10 mouse cellular contexts compared by ENCODE assay signal in the genomic region with DNA sequence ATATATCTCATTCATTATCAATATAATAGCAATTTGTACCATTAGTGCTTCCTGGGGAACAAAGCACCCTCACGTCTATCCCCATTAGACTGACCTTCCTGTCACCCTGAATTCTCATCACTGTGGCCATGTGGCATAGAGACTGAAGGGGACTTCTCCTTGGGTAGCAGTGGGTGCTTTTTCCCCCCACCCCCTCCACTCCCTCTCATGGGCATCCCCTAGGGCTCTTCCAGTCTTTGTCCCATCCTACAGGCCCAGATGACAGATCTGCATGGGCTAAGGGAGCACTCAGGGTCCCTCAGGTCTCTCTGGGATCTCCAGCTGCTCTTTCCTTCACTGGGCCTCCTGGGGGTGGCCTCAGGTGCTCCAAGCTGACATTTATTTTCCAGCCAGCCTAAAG.
DNase-seq lines count a peak whose midpoint lies in the region; ATAC-seq lines count a peak whose summit lies in the region.
"Had no signal": no experiment of that assay in that cellular context is flagged by ENCODE, and none has a peak within 500 bp of the region (broad histone marks: within the 10 kb centered on the region; RNA-seq: fewer than 3 reads in every experiment).

No protein-coding gene starts in this region.

- H3K4me3 ChIP-seq in neural tube, embryonic 11.5 days (ENCODE audit: low read depth, low read length), result no peak overlapping the region
- H3K4me3 ChIP-seq in forebrain, embryonic 16.5 days (replicated peaks; ENCODE audit: low read length), result no peak overlapping the region
- H3K4me3 ChIP-seq in midbrain, embryonic 13.5 days (replicated peaks), result no peak overlapping the region
- H3K4me3 ChIP-seq in liver, embryonic 11.5 days (ENCODE audit: low read depth, low read length), result no peak overlapping the region
- H3K4me3 ChIP-seq: embryonic facial prominence, embryonic 13.5 days had no signal

- no peaks in the 10 kb centered on the region for H3K9me3 ChIP-seq in neural tube, embryonic 11.5 days (ENCODE audit: control insufficient read depth, low read length)
- H3K9me3 ChIP-seq in forebrain, embryonic 16.5 days (ENCODE audit: control insufficient read depth, low read length), result no peaks in the 10 kb centered on the region
- no peaks in the 10 kb centered on the region for H3K9me3 ChIP-seq in midbrain, embryonic 13.5 days
- H3K9me3 ChIP-seq in liver, embryonic 11.5 days (ENCODE audit: control insufficient read depth, low read length), result no peaks in the 10 kb centered on the region
- H3K9me3 ChIP-seq: embryonic facial prominence, embryonic 13.5 days had no signal

- peak; percentile 45; the same call in 1 of the 2 replicates for ATAC-seq in neural tube, embryonic 11.5 days (ENCODE audit: insufficient read depth, low FRiP score, low TSS enrichment)
- ATAC-seq in forebrain, embryonic 16.5 days, result peak; percentile 61
- ATAC-seq in midbrain, embryonic 13.5 days, result peak; percentile 61
- no peak for ATAC-seq in granulocyte monocyte progenitor cell, adult 5-6 weeks (replicated peaks; ENCODE audit: poor library complexity, severe bottlenecking)
- ATAC-seq in liver, embryonic 11.5 days (replicated peaks; ENCODE audit: low FRiP score), result no peak

- H3K4me2 ChIP-seq in neural tube, embryonic 11.5 days (ENCODE audit: low read depth), result no peak overlapping the region
- no peak overlapping the region for H3K4me2 ChIP-seq in forebrain, embryonic 16.5 days (ENCODE audit: low read length)
- H3K4me2 ChIP-seq in midbrain, embryonic 13.5 days (replicated peaks), result no peak overlapping the region
- no peak overlapping the region for H3K4me2 ChIP-seq in liver, embryonic 11.5 days
- H3K4me2 ChIP-seq: embryonic facial prominence, embryonic 13.5 days had no signal

- 47% methylated on average over 1 of the region's 1 CpGs for WGBS in neural tube, embryonic 11.5 days
- 6% methylated on average over 1 of the region's 1 CpGs for WGBS in forebrain, embryonic 16.5 days
- WGBS in midbrain, embryonic 13.5 days, result 36% methylated on average over 1 of the region's 1 CpGs
- 70% methylated on average over 1 of the region's 1 CpGs for WGBS in liver, embryonic 11.5 days

- DNase-seq in neural tube, embryonic 11.5 days (ENCODE audit: low spot score), result no peak
- DNase-seq in neural tube, embryonic 10.5 days (ENCODE audit: extremely low spot score, low spot score), result no peak
- no peak for DNase-seq in frontal cortex, postnatal 36 days (ENCODE audit: low spot score in 2 of 2)
- DNase-seq in liver, embryonic 11.5 days (ENCODE audit: low spot score), result no peak
- DNase-seq: liver had no signal

- H3K27me3 ChIP-seq in neural tube, embryonic 11.5 days (ENCODE audit: control insufficient read depth, insufficient read depth, low read length), result no peaks in the 10 kb centered on the region
- H3K27me3 ChIP-seq in forebrain, embryonic 16.5 days (replicated peaks; ENCODE audit: control insufficient read depth, insufficient read depth, low read length), result no peaks in the 10 kb centered on the region
- H3K27me3 ChIP-seq in midbrain, embryonic 13.5 days, result no peaks in the 10 kb centered on the region
- H3K27me3 ChIP-seq in liver, embryonic 11.5 days (replicated peaks; ENCODE audit: control insufficient read depth, insufficient read depth, low read length), result no peaks in the 10 kb centered on the region
- H3K27me3 ChIP-seq: embryonic facial prominence, embryonic 13.5 days had no signal

- no peak overlapping the region for H3K27ac ChIP-seq in neural tube, embryonic 11.5 days (ENCODE audit: low read depth, low read length)
- peak overlapping the region; percentile 91 for H3K27ac ChIP-seq in forebrain, embryonic 16.5 days (ENCODE audit: low read length)
- H3K27ac ChIP-seq in midbrain, embryonic 13.5 days, result peak overlapping the region; percentile 86
- H3K27ac ChIP-seq in liver, embryonic 11.5 days (ENCODE audit: low read depth, low read length), result no peak overlapping the region
- H3K27ac ChIP-seq: embryonic facial prominence, embryonic 13.5 days; macrophage had no signal

- H3K9ac ChIP-seq in neural tube, embryonic 11.5 days (ENCODE audit: low read length), result no peak overlapping the region
- no peak overlapping the region for H3K9ac ChIP-seq in forebrain, embryonic 16.5 days (replicated peaks; ENCODE audit: low read depth, low read length)
- no peak overlapping the region for H3K9ac ChIP-seq in midbrain, embryonic 13.5 days (replicated peaks)
- H3K9ac ChIP-seq in liver, embryonic 11.5 days (ENCODE audit: low read depth, low read length), result no peak overlapping the region
- H3K9ac ChIP-seq: embryonic facial prominence, embryonic 13.5 days had no signal

- no peaks in the 10 kb centered on the region for H3K36me3 ChIP-seq in neural tube, embryonic 11.5 days (ENCODE audit: control insufficient read depth, insufficient read depth, low read length)
- peaks cover 13% of the 10 kb centered on the region for H3K36me3 ChIP-seq in forebrain, embryonic 16.5 days (ENCODE audit: control insufficient read depth, insufficient read depth)
- H3K36me3 ChIP-seq in midbrain, embryonic 13.5 days, result peaks cover 54% of the 10 kb centered on the region
- no peaks in the 10 kb centered on the region for H3K36me3 ChIP-seq in liver, embryonic 11.5 days (ENCODE audit: control insufficient read depth, insufficient read depth, low read length)

- H3K4me1 ChIP-seq in neural tube, embryonic 11.5 days (ENCODE audit: control insufficient read depth, insufficient read depth, low read length), result 0 out of 2 replicates have a peak, but pooled peaks cover 4% of the 10 kb centered on the region
- peaks cover 25% of the 10 kb centered on the region for H3K4me1 ChIP-seq in forebrain, embryonic 16.5 days (replicated peaks; ENCODE audit: control insufficient read depth, insufficient read depth, low read length)
- peaks cover 28% of the 10 kb centered on the region for H3K4me1 ChIP-seq in midbrain, embryonic 13.5 days (replicated peaks)
- H3K4me1 ChIP-seq in liver, embryonic 11.5 days (replicated peaks; ENCODE audit: control insufficient read depth, insufficient read depth, low read length), result no peaks in the 10 kb centered on the region; the same call in 1 of the 2 replicates

Comparison
In these comparisons a context has a peak if more than half of its experiments do, and no peak if none do; other contexts are left out.
1. ATAC-seq: peak in neural tube, embryonic 11.5 days (single experiment), forebrain, embryonic 16.5 days (single experiment) and midbrain, embryonic 13.5 days (single experiment); none in granulocyte monocyte progenitor cell, adult 5-6 weeks (single experiment) and liver, embryonic 11.5 days (single experiment).
2. H3K27ac ChIP-seq: peak in forebrain, embryonic 16.5 days (single experiment) and midbrain, embryonic 13.5 days (single experiment); none in neural tube, embryonic 11.5 days (single experiment) and liver, embryonic 11.5 days (single experiment).